Mouse (Mus musculus): ENCODE measurements around the gene Dtd1.

DNA sequence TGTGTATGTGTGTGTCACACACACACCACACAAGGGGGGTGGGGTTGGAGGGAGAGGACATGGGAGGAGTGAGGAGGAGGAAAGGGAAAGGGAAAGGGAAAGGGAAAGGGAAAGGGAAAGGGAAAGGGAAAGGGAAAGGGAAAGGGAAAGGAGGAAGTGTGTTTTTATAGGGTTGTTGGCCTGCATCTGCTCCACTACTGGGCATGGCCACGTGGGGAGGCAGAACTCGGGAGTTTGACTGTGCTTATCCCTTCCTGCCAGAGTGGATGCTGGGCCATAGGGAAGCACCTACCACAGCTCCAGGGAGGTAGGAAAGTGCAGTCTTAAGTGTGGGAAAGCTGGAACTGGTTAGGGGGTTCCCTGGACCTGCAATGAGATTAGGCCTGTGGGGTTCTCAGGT, 114.9 kb downstream of the Dtd1 start:
- TF ChIP-seq CTCF (IDR thresholded peaks at IDR 0.05; ENCODE audit: low read depth, low read length) (no peak), GATA2 (IDR thresholded peaks at IDR 0.05; ENCODE audit: borderline replicate concordance, low read depth, low read length) (no peak)

Measured in G1E (cell line).